Mouse (Mus musculus) MEL (cell line): ENCODE results near the gene Plekhf1.

Experiments
- CTCF ChIP-seq, 3 experiments: IDR thresholded peaks in 2 of 3; conservative IDR thresholded peaks in 1 of 3; 2 replicates each; pipeline ENCODE4 v1.5.1; 2011 to 2012; ENCODE audit warnings: low read length in 3 of 3, low read depth in 2 of 3, mild to moderate bottlenecking in 2 of 3, improper control_type of control experiment in 1 of 3, inconsistent platforms in 1 of 3, mixed read lengths in 1 of 3, moderate library complexity in 1 of 3; ENCODE audit not compliant: control insufficient read depth in 1 of 3, insufficient read depth in 1 of 3, poor library complexity in 1 of 3, severe bottlenecking in 1 of 3
- ETS1 ChIP-seq: IDR thresholded peaks from 2 replicates; pipeline ENCODE4 v1.6.1; 2012; ENCODE audit warnings: low read depth, mild to moderate bottlenecking, inconsistent platforms, low read length, improper control_type of control experiment, moderate library complexity
- MXI1 ChIP-seq: IDR thresholded peaks from 2 replicates; pipeline ENCODE4 v1.6.1; 2011; ENCODE audit warnings: mild to moderate bottlenecking, low read depth, low read length, improper control_type of control experiment
- NELFE ChIP-seq: IDR thresholded peaks from 2 replicates; pipeline ENCODE4 v1.6.1; 2011; ENCODE audit warnings: low read depth, low read length, improper control_type of control experiment
- NRF1 ChIP-seq: IDR thresholded peaks from 2 replicates; pipeline ENCODE4 v1.6.1; 2014; ENCODE audit warnings: low read depth, mild to moderate bottlenecking, inconsistent platforms, low read length, improper control_type of control experiment, moderate library complexity; ENCODE audit not compliant: poor library complexity, insufficient read depth, severe bottlenecking
- POLR2A ChIP-seq, 2 experiments: IDR thresholded peaks; 2 replicates each; pipeline ENCODE4 v1.6.1; 2011 to 2012; ENCODE audit warnings: low read length in 2 of 2, mild to moderate bottlenecking in 2 of 2, control low read depth in 1 of 2, improper control_type of control experiment in 1 of 2, low read depth in 1 of 2, moderate library complexity in 1 of 2; ENCODE audit not compliant: control insufficient read depth in 1 of 2, insufficient read depth in 1 of 2, poor library complexity in 1 of 2
- RAD21 ChIP-seq: IDR thresholded peaks from 2 replicates; pipeline ENCODE4 v1.6.1; 2011; ENCODE audit warnings: mild to moderate bottlenecking, low read depth, low read length, improper control_type of control experiment
- USF1 ChIP-seq: IDR thresholded peaks from 2 replicates; pipeline ENCODE4 v1.6.1; 2014; ENCODE audit warnings: low read depth, mild to moderate bottlenecking, inconsistent platforms, low read length, improper control_type of control experiment, moderate library complexity
- USF2 ChIP-seq, 2 experiments: IDR thresholded peaks; 2 replicates each; pipeline ENCODE4 v1.6.1; 2011 to 2012; ENCODE audit warnings: improper control_type of control experiment in 2 of 2, low read length in 2 of 2, borderline replicate concordance in 1 of 2, inconsistent platforms in 1 of 2, low read depth in 1 of 2, mild to moderate bottlenecking in 1 of 2; ENCODE audit not compliant: insufficient read depth in 1 of 2
- ZKSCAN1 ChIP-seq: IDR thresholded peaks from 2 replicates; pipeline ENCODE4 v1.6.1; 2012; ENCODE audit warnings: low read depth, mild to moderate bottlenecking, inconsistent platforms, low read length, improper control_type of control experiment, moderate library complexity
- ZMIZ1 ChIP-seq: IDR thresholded peaks from 2 replicates; pipeline ENCODE4 v1.6.1; 2012; ENCODE audit warnings: low read depth, mild to moderate bottlenecking, inconsistent platforms, low read length, improper control_type of control experiment, moderate library complexity
- ZNF384 ChIP-seq: IDR thresholded peaks from 2 replicates; pipeline ENCODE4 v1.6.1; 2012; ENCODE audit warnings: low read depth, mild to moderate bottlenecking, inconsistent platforms, low read length, improper control_type of control experiment

DNA sequence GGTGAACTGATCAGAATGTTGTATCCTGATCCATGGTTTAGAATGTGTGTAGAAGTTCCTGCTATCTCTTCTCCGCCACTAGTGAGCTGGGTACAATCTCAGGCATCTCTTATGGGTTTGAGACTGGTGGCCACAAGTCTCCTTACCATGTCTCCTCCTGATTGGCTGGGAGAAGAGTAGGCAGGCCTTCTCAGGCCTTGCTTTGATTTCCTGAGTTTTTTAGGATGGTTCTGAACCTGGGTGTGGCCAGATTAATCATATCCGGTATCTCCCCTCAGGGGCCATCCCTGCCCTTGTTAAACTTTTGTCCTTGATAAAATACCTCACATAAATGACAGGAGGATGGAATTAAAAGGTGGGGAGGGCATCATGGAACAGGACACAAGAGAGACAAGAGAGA lies 31.8 kb upstream of the Plekhf1 start:
- TF ChIP-seq POLR2A (IDR thresholded peaks at IDR 0.05; ENCODE audit: control insufficient read depth in 1 of 2, insufficient read depth in 1 of 2, low read depth in 1 of 2, low read length in 2 of 2, poor library complexity in 1 of 2) (no peak), ZMIZ1 (no peak), CTCF (IDR thresholded peaks at IDR 0.05 in 2 of 3, conservative IDR thresholded peaks at IDR 0.05 in 1 of 3; ENCODE audit: control insufficient read depth in 1 of 3, insufficient read depth in 1 of 3, low read depth in 2 of 3, low read length in 3 of 3, poor library complexity in 1 of 3, severe bottlenecking in 1 of 3) (no peak), ZKSCAN1 (no peak), USF2 (IDR thresholded peaks at IDR 0.05; ENCODE audit: borderline replicate concordance in 1 of 2, insufficient read depth in 1 of 2, low read depth in 1 of 2, low read length in 2 of 2) (no peak), ETS1 (no peak), USF1 (no peak), RAD21 (no peak), ZNF384 (no peak), NELFE (no peak), NRF1 (no peak), MXI1 (no peak)
